Mouse (Mus musculus) cerebral cortex, adult 2 months (tissue): ENCODE data around the gene Hoxd8.

Experiments
- WGBS: fragments of 180-500 bp; shearing (Covaris S2); methylation state at CpG from one replicate; pipeline ENCODE4 v1.1.7; 2018; 5-methylcytosine and 5-hydroxymethylcytosine counted together

Hoxd8 gene

GRCm38 (mm10) chr2:74704393-74704998 is at the start of gene Hoxd8:
Gene Hoxd8, plus strand, starts transcription at chr2:74704615.
- 2% methylated on average over 52 of the region's 52 CpGs for WGBS

DNA sequence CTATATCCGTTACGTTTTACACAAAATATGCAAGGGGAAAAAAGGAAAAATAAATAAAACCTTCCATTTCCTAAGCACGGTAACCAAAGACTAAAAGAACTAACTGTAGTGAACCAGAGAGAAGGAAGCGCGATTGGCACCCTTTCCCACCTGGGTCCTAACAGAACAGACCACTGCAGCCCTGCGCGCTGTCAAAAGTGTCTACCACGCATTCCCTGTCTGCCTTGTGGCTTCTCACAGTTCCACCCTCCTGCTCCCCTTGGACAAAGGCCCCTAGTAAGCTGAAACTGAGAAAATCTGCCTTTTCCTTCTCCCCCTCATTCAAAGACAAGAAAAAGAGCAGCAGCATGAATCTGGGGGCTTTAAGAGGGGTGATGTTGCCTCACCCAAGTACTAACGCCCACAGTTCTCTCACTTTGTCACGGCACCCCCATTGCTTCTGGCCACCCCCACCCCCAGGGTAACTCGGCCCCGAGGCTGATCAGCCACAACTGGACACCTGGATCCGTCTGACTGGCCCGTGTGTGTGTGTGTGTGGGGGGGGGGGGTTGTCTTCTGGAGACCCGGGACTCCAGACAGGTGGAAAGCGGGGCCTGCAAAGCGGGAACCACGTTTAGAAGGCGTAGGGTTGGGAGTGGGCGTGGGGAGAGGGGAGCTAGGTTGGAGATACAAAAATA is 49.5 kb upstream of the Hoxd8 start:
- 6% methylated on average over 20 of the region's 20 CpGs for WGBS

GRCm38 (mm10) chr2:74655420-74655781 is 49.0 kb upstream of the Hoxd8 start:
- WGBS = 3% methylated on average over 43 of the region's 47 CpGs

- WGBS = 2% methylated on average over 67 of the region's 69 CpGs
Measured at GRCm38 (mm10) chr2:74655821-74656631, 48.4 kb upstream of the Hoxd8 start.

DNA sequence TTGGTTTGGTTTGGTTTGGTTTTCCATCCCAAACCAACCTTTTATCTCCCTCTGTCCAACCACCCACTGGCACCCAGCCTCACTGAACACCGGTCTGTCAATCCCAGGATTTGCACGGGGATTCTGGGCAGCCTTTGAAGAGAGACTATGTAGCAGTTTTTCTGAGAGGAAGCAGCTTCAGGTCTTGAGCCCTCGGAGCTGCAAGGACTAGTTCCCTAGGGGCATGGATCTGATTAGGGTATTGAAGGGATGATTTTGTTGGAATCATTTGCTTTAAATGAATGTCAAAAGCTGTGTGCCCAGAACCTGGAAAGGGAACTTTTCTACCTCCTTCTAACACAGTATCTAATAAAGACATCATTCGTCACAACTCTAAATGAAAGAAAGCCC is 47.8 kb upstream of the Hoxd8 start:
- WGBS = 4% methylated on average over 4 of the region's 4 CpGs

- 4% methylated on average over 62 of the region's 62 CpGs for WGBS
Measured at GRCm38 (mm10) chr2:74657251-74658023, 47.0 kb upstream of the Hoxd8 start.

DNA sequence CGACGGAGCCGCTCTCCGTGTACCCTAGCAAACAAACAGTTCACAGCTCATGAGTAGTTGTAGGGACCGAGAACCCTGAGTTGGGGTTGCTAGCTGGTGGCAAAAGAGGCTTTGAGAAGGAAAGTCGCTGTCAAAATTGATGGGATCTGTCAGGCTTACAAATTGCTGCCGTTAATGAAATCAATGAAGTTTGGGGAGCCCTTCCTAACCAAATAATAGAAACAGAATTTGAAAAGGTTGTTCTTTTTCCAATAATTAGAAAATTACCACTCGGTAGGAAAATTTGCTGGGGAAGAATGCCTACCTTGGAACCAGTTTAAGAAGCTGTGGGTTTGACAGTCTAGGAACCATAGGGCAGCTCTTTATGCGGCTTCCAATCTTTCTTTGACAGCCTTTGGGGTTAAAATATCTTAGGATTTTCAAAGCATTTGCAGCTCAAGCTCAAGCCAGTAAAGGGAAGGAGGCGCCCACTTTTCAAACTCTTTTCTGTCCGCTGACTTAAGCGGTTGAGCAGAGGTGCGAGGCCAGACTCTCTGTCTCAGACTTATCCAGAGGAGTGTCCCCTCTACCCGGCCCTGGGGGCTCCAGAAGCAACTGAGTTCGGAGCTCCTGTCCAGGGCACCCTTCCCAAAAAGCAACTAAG is 46.3 kb upstream of the Hoxd8 start:
- WGBS = 6% methylated on average over 15 of the region's 15 CpGs

DNA sequence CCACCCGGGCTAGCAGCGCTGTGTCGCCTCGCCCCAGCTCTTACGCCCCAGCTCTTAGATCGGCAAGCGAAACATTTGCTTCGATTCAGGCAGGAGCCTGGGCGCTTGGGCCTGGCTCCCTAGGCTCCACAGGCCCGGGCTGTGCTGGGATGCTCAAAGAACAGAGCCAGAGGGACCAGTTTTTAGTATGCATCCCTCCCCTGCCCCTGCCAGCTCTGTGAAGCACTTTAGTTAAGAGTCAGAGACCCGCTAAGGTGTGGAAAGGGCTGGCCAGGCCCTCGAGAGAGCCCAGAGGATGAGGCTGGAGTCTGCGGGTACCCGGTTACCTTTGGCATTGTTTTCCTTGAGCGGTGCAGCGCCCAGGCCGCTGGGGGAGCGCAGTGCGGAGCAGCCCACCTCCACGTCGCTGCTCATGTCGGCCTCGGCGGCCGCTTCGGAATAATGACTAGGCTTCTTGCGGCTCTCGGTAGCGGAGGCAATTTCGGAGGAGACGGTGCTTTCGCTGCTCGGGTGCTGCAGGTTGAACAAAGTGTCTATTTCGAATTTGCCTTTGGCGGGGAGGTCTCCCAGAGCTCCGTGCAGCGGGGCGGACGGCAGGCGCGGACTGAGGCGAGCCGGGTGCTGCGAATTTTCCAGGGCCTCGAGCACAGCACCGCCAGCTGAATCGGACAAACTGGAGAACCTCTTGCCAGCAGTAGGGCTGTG is 45.6 kb upstream of the Hoxd8 start:
- 2% methylated on average over 47 of the region's 47 CpGs for WGBS

DNA sequence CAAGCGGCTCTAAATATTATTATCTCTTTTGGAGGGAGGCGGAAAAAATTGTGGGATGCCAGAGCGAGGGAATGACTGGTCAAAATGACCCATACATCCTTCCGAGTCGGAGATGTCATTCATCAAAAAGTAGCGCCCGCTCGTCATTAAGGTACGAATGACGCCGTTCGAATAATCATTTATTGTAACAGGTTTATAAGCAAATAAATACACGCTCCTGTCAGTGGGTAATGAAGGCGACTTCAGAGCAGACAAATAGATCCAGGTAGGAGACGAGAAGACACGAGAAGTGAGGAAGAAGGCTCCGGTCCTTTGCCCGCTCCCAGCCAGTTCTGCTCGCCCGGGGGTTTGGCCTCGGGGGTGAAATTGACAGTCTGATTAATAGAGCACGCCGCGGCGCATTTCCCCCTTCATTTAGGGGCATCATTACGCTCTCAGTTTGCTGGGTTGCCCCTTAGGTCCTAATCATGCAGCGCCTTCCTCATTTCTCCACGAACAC is 44.9 kb upstream of the Hoxd8 start, which contains the start of gene Evx2:
Evx2 (minus strand) TSS at position 51 of the 499 bp plus-strand sequence.
- WGBS = 4% methylated on average over 28 of the region's 28 CpGs

GRCm38 (mm10) chr2:74660421-74661375 is 43.7 kb upstream of the Hoxd8 start:
- 5% methylated on average over 30 of the region's 30 CpGs for WGBS

DNA sequence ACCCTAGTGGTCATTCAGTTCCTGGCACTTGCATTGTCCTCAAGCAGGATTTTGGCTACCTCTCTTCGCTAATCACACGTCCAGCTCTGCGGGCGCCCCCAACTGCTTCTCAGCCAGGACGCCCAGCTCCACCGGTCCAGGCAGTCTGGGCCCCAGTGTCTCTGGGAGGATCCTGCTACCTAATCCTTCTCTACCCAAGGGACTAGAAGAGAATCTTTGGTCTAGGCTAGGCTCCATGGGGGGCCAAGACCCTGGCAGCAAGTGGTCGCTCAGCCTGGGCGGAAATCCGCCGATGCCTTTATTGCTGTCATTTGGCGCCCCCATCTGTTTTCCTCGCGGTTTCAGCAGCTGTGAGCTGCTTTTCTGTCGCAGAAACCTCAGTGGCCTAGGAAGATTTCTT is 42.7 kb upstream of the Hoxd8 start:
- under 1% methylated on average over 14 of the region's 14 CpGs for WGBS

DNA sequence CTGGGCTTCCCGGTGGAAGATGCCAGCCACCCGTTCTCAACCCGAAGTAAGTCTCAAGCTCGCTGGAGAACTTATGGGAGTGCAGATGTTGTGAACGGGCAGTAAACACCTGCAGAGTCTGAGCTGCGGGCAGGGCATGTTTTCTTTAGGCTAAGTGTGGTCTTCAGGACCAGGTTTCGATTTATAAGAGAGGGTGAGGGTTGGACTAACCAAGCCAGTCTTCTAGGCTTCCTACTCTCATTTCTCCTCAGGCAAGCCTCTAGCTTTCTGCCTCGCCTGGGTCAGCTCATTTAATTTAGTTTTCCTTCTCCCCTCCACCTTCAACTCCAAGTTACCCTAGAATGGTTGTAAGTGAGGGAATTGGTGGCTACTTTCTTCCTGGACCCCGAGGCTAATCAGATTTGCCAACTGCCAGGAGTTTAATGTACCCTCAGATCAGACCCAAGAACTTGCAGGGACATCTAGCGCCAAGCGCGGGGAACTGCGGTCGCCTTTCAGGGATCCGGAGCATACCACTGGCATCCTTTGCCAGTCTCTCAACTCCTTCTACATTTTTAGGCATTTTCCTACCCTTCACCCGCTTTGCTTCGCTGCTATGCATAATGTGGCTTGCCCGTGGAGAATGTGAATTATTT is 41.0 kb upstream of the Hoxd8 start:
- 6% methylated on average over 18 of the region's 18 CpGs for WGBS

- WGBS = 2% methylated on average over 7 of the region's 7 CpGs
Measured at GRCm38 (mm10) chr2:74666411-74666810, 38.0 kb upstream of the Hoxd8 start.

- whole genome bisulfite sequencing = 4% methylated on average over 36 of the region's 36 CpGs
Measured at GRCm38 (mm10) chr2:74667191-74667841, 37.1 kb upstream of the Hoxd8 start.

GRCm38 (mm10) chr2:74667842-74668357 is 36.5 kb upstream of the Hoxd8 start, which contains the start of gene Hoxd13:
Gene Hoxd13, plus strand, starts transcription at chr2:74668310.
- 1% methylated on average over 50 of the region's 51 CpGs for WGBS

DNA sequence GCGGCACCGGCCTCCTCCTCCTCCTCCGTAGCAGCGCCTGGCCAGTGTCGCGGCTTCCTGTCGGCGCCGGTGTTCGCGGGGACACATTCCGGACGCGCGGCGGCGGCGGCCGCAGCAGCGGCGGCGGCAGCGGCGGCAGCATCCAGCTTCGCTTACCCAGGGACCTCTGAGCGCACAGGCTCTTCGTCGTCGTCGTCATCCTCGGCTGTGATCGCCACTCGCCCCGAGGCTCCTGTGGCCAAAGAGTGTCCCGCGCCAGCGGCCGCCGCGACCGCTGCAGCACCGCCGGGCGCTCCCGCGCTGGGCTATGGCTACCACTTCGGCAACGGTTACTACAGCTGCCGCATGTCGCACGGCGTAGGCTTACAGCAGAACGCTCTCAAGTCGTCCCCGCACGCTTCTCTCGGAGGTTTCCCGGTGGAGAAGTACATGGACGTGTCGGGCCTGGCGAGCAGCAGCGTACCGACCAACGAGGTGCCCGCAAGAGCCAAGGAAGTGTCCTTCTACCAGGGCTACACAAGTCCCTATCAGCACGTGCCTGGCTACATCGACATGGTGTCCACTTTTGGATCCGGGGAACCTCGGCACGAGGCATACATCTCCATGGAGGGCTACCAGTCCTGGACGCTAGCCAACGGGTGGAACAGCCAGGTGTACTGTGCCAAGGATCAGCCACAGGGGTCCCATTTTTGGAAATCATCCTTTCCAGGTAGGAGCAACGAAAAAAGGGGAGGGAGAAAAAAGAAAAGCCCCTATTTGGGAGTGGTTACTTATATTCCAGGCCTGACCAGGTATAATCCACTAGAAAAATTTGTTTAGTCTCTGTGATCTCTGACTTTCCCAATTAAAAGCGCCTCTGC is 35.8 kb upstream of the Hoxd8 start:
- WGBS = under 1% methylated on average over 68 of the region's 74 CpGs

- WGBS = 4% methylated on average over 3 of the region's 3 CpGs
Measured at GRCm38 (mm10) chr2:74669230-74669578, 35.2 kb upstream of the Hoxd8 start.
